Mouse (Mus musculus): ENCODE measurements around the gene Llcfc1. TPM values are rescaled to one million over a fixed set of nuclear protein-coding genes. Genes with fewer than 3 reads are reported as not detected.

Gene Llcfc1
- polyA plus RNA-seq, 1 experiment from 2014 or later: not detected

GRCm38 (mm10) chr6:41727989-41728609, 43.9 kb downstream of the Llcfc1 start:
- H3K9me3 ChIP-seq (ENCODE audit: control insufficient read depth, low read length): no peaks in the 10 kb centered on the region
- WGBS: 88% methylated on average over 1 of the region's 1 CpGs
- no peak overlapping the region for H3K9ac ChIP-seq (ENCODE audit: low read depth, low read length)
- H3K36me3 ChIP-seq (ENCODE audit: control insufficient read depth, insufficient read depth, low read length): no peaks in the 10 kb centered on the region
- H3K4me2 ChIP-seq (replicated peaks; ENCODE audit: low read depth, low read length): no peak overlapping the region
- H3K4me1 ChIP-seq (ENCODE audit: control insufficient read depth, insufficient read depth, low read length): no peaks in the 10 kb centered on the region
- H3K27ac ChIP-seq (ENCODE audit: low read depth, low read length): no peak overlapping the region
- no peak overlapping the region for H3K4me3 ChIP-seq (ENCODE audit: low read length)
- ATAC-seq (ENCODE audit: low FRiP score, low TSS enrichment): no peak
- H3K27me3 ChIP-seq (ENCODE audit: control insufficient read depth, insufficient read depth, low read length): no peaks in the 10 kb centered on the region

- H3K4me1 ChIP-seq (ENCODE audit: control insufficient read depth, insufficient read depth, low read length): no peaks in the 10 kb centered on the region
- no peaks in the 10 kb centered on the region for H3K27me3 ChIP-seq (ENCODE audit: control insufficient read depth, insufficient read depth, low read length)
- H3K9ac ChIP-seq (ENCODE audit: low read depth, low read length): no peak overlapping the region
- H3K4me2 ChIP-seq (replicated peaks; ENCODE audit: low read depth, low read length): no peak overlapping the region
- no peak overlapping the region for H3K4me3 ChIP-seq (ENCODE audit: low read length)
- no peak overlapping the region for H3K27ac ChIP-seq (ENCODE audit: low read depth, low read length)
- H3K9me3 ChIP-seq (ENCODE audit: control insufficient read depth, low read length): no peaks in the 10 kb centered on the region
- 92% methylated on average over 5 of the region's 5 CpGs for WGBS
- no peaks in the 10 kb centered on the region for H3K36me3 ChIP-seq (ENCODE audit: control insufficient read depth, insufficient read depth, low read length)
- no peak for ATAC-seq (ENCODE audit: low FRiP score, low TSS enrichment)
These were observed 50.7 kb downstream of the Llcfc1 start for GRCm38 (mm10) chr6:41734719-41735470.

Other genes starting within 250 kb of the Llcfc1 start
- gene Gm10334, start 238.3 kb upstream of the Llcfc1 start, polyA plus RNA-seq (2014; fragmentation: Nextera tagmentation; extraction: Ambion mirVana): not detected in 2 replicates
- not detected in 2 replicates for gene Prss1, start 225.5 kb upstream of the Llcfc1 start, polyA plus RNA-seq (2014; fragmentation: Nextera tagmentation; extraction: Ambion mirVana)
- gene Prss2, start 162.6 kb upstream of the Llcfc1 start, polyA plus RNA-seq (2014; fragmentation: Nextera tagmentation; extraction: Ambion mirVana): not detected in 2 replicates
- gene Ephb6, start 78.9 kb upstream of the Llcfc1 start, polyA plus RNA-seq (2014; fragmentation: Nextera tagmentation; extraction: Ambion mirVana): 9.2 and 11.8 TPM in 2 replicates
- gene Trpv6, start 48.0 kb upstream of the Llcfc1 start, polyA plus RNA-seq (2014; fragmentation: Nextera tagmentation; extraction: Ambion mirVana): 2.7 and 3.2 TPM in 2 replicates
- 0.16 TPM in 1 of 2 replicates, not detected in the other for gene Trpv5, start 3.7 kb upstream of the Llcfc1 start, polyA plus RNA-seq (2014; fragmentation: Nextera tagmentation; extraction: Ambion mirVana)
- 1.2 and 1.8 TPM in 2 replicates for gene Kel, start 19.9 kb downstream of the Llcfc1 start, polyA plus RNA-seq (2014; fragmentation: Nextera tagmentation; extraction: Ambion mirVana)
- not detected in 2 replicates for gene Olfr459, start 90.7 kb downstream of the Llcfc1 start, polyA plus RNA-seq (2014; fragmentation: Nextera tagmentation; extraction: Ambion mirVana)
- gene Pip, start 163.1 kb downstream of the Llcfc1 start, polyA plus RNA-seq (2014; fragmentation: Nextera tagmentation; extraction: Ambion mirVana): not detected in 2 replicates
- not detected in 2 replicates for gene Sval2, start 168.6 kb downstream of the Llcfc1 start, polyA plus RNA-seq (2014; fragmentation: Nextera tagmentation; extraction: Ambion mirVana)